Mouse (Mus musculus): Measurements from ENCODE around the gene Relb.

Relb gene

DNA sequence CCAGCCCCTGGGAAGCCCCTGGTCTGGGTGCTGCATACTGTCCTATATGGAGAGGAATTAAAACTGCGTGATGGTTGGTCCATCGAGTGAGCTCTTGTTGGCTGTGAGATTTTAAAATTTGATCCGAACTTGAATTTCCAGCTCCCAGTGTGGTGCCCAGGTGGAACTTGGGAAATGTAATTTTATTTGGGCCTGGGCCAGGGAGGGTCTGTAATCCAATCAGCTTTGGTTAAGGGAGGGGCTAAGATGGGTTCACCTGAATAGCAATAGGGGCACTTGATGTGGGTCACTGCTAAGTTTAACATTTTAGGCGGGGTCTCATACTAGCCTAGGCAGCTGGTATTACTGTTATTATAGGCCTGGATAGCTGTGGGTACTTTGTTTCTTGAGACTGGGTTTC lies 50.8 kb downstream of the Relb start:
- ChIA-PET POLR2A (interaction anchor here (0.5 to 4.5 kb wide), 33 partner anchors 8 to 250 kb away, joined by 3 to 33 read pairs (median 5); partner anchors contain the start of genes Clasrp (in 1 of the 4), Clptm1 (in 1 of the 4), Ppp1r37 (in 1 of the 4) and Relb (in 1 of the 4)), CTCF (interaction anchor here (1.2 to 5.1 kb wide), 7 partner anchors 11 to 173 kb away, joined by 3 to 48 read pairs (median 8); no protein-coding TSS in a partner anchor)

GRCm38 (mm10) chr7:19577877-19578414 lies 51.3 kb downstream of the Relb start:
- CTCF ChIA-PET: interaction anchor here in 3 of 4 experiments (0.8 to 5.1 kb wide), 5 partner anchors 9 to 54 kb away, joined by 3 to 48 read pairs (median 14); no protein-coding TSS in a partner anchor
- POLR2A ChIA-PET: interaction anchor here (0.5 to 4.5 kb wide), 25 partner anchors 8 to 251 kb away, joined by 3 to 33 read pairs (median 6); partner anchors contain the start of genes Clasrp (in 1 of the 4), Clptm1 (in 1 of the 4), Ppp1r37 (in 1 of the 4) and Relb (in 1 of the 4)

GRCm38 (mm10) chr7:19577141-19577852 lies 51.9 kb downstream of the Relb start, which contains the start of the genes Zfp296 and Gemin7:
Gene Zfp296 (plus strand): TSS chr7:19577287.
Gene Gemin7 (minus strand): TSS chr7:19577595.
- CTCF ChIA-PET: interaction anchor here in 3 of 4 experiments (0.8 to 5.1 kb wide), 4 partner anchors 10 to 12 kb away, joined by 3 to 48 read pairs (median 27); no protein-coding TSS in a partner anchor
- POLR2A ChIA-PET: interaction anchor here (0.6 to 4.5 kb wide), 16 partner anchors 8 to 214 kb away, joined by 3 to 33 read pairs (median 6); partner anchors contain the start of genes Ppp1r37 (in 2 of the 4), Clasrp (in 1 of the 4) and Relb (in 1 of the 4)

- ChIA-PET CTCF (interaction anchor here in 3 of 4 experiments (0.5 to 4.6 kb wide), 4 partner anchors 14 to 354 kb away, joined by 3 to 33 read pairs (median 7); no protein-coding TSS in a partner anchor), POLR2A (interaction anchor here (0.5 to 8.9 kb wide), 23 partner anchors 8 to 372 kb away, joined by 3 to 50 read pairs (median 4); partner anchors contain the start of genes Ppp1r37 (in 1 of the 4) and Tomm40 (in 1 of the 4))
Observed at GRCm38 (mm10) chr7:19575559-19575958, 53.7 kb downstream of the Relb start.

DNA sequence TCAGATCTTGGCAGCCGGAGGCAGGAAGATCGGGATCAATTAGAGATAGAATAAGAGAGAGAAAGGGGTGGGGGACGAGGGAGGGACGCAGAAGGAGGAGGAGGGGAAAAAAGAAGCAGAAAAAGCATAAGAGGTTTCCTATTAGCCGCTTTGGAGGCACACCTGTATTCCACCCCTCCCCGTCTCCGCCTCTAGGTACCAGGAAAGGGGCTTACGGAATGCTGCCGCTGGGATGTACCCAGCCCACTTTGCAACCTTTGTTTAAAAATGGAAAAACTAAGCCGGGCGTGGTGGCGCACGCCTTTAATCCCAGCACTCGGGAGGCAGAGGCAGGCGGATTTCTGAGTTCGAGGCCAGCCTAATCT lies 55.5 kb downstream of the Relb start:
- CTCF ChIA-PET: interaction anchor here in 3 of 4 experiments (0.6 to 4.6 kb wide), 9 partner anchors 10 to 184 kb away, joined by 3 to 33 read pairs (median 4); no protein-coding TSS in a partner anchor
- POLR2A ChIA-PET: interaction anchor here in 3 of 4 experiments (0.6 to 8.9 kb wide), 13 partner anchors 10 to 168 kb away, joined by 3 to 50 read pairs (median 4); partner anchors contain the start of gene Ppp1r37 (in 2 of the 3)

- ChIA-PET CTCF (interaction anchor here in 3 of 4 experiments (0.6 to 4.6 kb wide), 13 partner anchors 10 to 196 kb away, joined by 3 to 33 read pairs (median 3); partner anchors contain the start of gene Ppp1r37 (in 2 of the 3)), POLR2A (interaction anchor here (0.6 to 8.9 kb wide), 21 partner anchors 10 to 247 kb away, joined by 3 to 50 read pairs (median 3); partner anchors contain the start of genes Clasrp (in 2 of the 4), Ppp1r37 (in 2 of the 4), Apoe (in 1 of the 4) and Nkpd1 (in 1 of the 4))
Observed at GRCm38 (mm10) chr7:19572926-19573775, 56.1 kb downstream of the Relb start.

DNA sequence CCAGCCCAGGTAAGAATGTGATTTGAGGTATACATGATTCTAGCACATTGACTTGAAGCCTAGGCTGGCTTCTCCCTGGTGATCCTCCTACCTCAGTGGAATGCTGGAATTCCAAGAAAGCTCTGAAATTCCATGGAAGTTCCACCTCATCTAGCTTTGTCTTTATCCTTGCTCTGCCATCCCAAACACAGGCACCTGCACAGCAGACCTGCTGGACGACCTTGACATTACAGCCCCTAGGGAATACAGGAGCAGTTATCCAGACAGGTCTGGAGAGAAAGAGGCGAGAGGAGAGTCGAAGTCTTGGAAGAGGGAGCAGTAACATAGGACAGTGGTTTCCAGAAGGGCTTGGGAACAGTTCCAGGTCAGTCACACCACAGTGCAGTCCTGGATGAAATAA lies 59.6 kb downstream of the Relb start:
- CTCF ChIA-PET: interaction anchor here in 3 of 4 experiments (0.5 to 2.8 kb wide), 17 partner anchors 11 to 170 kb away, joined by 3 to 17 read pairs (median 4); no protein-coding TSS in a partner anchor
- POLR2A ChIA-PET: interaction anchor here in 3 of 4 experiments (0.6 to 8.9 kb wide), 20 partner anchors 8 to 175 kb away, joined by 3 to 50 read pairs (median 4); partner anchors contain the start of genes Apoe (in 1 of the 3), Bloc1s3 (in 1 of the 3), Clasrp (in 1 of the 3) and Ppp1r37 (in 1 of the 3)

DNA sequence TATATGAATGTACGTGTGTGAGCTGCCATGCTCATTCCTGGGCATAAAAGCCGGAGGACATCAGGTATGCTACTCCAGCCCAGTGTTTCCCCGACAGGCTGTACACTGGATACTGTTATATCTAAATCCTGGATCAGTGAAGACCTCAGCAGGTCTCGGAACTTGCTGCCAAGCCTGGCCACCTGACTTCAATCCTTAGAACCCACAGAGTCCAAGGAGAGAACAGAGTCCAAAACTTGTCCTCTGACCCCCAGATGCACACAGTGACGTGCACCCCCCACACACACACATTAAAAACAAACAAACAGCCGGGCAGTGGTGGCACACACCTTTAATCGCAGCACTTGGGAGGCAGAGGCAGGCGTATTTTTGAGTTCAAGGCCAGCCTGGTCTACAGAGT lies 61.8 kb downstream of the Relb start:
- POLR2A ChIA-PET: interaction anchor here in 1 of 4 experiments (0.6 to 8.9 kb wide), 3 partner anchors 7 to 160 kb away, joined by 3 to 50 read pairs (median 5); partner anchors contain the start of gene Ppp1r37
- CTCF ChIA-PET: interaction anchor here in 3 of 4 experiments (0.6 to 2.1 kb wide), 3 partner anchors 22 to 78 kb away, joined by 3 to 6 read pairs (median 3); no protein-coding TSS in a partner anchor

- POLR2A ChIA-PET: interaction anchor here in 3 of 4 experiments (0.6 to 1.6 kb wide), 4 partner anchors 26 to 141 kb away, joined by 3 to 4 read pairs (median 4); no protein-coding TSS in a partner anchor
- CTCF ChIA-PET: interaction anchor here in 3 of 4 experiments (0.6 to 1.7 kb wide), 3 partner anchors 21 to 160 kb away, joined by 5 to 7 read pairs (median 5); partner anchors contain the start of gene Ckm (in 1 of the 3)
Observed at GRCm38 (mm10) chr7:19565803-19566202, 63.4 kb downstream of the Relb start.

- CTCF ChIA-PET: interaction anchor here in 3 of 4 experiments (0.6 to 4.4 kb wide), 8 partner anchors 9 to 191 kb away, joined by 3 to 31 read pairs (median 6); no protein-coding TSS in a partner anchor
- POLR2A ChIA-PET: interaction anchor here (0.5 to 1.7 kb wide), 10 partner anchors 15 to 213 kb away, joined by 3 to 6 read pairs (median 3); partner anchors contain the start of gene Apoe (in 1 of the 4)
Observed at GRCm38 (mm10) chr7:19564455-19564854, 64.8 kb downstream of the Relb start.

DNA sequence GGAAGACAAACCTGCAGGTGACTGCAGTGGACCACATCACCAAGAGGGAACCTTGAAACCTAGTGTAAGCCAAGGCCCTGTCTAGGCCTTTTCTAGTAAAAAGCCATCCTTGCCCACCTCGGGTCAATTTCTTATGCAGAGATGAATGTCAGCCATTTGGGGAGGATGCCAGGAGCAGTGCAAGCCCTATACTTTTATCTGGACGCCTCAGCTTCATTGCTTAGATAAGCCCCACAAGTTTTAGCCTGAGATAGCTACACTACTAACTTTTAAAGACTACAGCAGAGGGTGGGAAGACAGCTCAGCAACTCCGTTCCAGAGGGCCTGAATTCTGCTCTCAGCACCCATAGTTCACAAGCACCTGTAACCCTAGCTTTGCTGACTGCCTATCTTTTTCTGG lies 65.4 kb downstream of the Relb start:
- POLR2A ChIA-PET: interaction anchor here in 2 of 4 experiments (0.7 to 3.2 kb wide), 9 partner anchors 15 to 137 kb away, joined by 3 to 17 read pairs (median 4); partner anchors contain the start of genes Apoe (in 1 of the 2), Gemin7 (in 1 of the 2) and Zfp296 (in 1 of the 2)
- CTCF ChIA-PET: interaction anchor here in 3 of 4 experiments (0.9 to 4.4 kb wide), 8 partner anchors 8 to 158 kb away, joined by 3 to 31 read pairs (median 4); no protein-coding TSS in a partner anchor

- ChIA-PET POLR2A (interaction anchor here (0.5 to 5.8 kb wide), 46 partner anchors 9 to 669 kb away, joined by 3 to 50 read pairs (median 4); partner anchors contain the start of genes Tomm40 (in 2 of the 4), Zfp296 (in 2 of the 4), Bloc1s3 (in 1 of the 4) and Clptm1 (in 1 of the 4)), CTCF (interaction anchor here (0.6 to 4.4 kb wide), 31 partner anchors 9 to 470 kb away, joined by 3 to 31 read pairs (median 4); partner anchors contain the start of gene Nkpd1 (in 1 of the 4))
Observed at GRCm38 (mm10) chr7:19562643-19563410, 66.4 kb downstream of the Relb start, which contains the start of gene Ppp1r37. Gene Ppp1r37 (minus strand): TSS chr7:19563076.

DNA sequence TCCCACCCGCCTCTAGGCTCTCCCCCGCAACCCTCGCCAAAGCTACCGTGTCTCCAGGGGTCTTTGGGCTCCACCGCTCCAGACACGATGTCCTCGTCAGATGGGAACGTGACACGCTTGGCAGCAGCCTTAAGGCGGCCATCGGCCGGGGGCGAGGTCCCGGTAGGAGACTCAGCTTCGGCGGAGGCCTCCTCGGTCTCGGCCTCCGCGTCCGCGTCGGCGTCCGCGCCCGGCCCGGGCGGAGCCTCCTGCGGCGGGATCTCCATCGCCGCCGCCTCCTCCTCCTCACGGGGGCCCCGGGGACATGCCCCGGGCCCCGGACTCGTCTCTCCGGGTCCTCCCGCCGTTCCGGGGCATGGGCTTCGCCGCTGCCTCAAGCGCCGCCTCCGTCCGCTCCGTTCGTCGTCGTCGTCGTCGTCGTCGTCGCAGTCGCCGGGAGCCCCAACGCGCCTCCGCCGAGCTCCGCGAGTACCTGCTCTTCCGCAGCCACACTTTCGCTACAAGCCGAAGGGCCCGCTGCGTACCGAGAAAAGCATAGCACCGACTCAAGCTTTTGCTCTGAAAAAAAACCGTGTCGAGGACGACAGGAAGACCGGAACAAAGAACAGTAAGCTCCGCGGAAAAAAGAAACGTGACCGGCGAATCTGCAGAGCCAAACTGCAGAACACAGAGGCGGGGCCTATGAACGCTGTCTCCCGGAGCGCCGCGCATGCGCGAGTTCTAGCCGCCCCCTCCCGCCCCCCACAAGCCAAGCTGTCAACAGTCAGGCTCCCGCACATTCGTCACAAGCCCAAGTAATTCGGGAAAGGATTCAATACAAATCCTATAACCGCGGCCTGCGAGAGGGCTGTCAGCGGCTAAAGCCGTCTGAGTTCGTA lies 67.2 kb downstream of the Relb start:
- ChIA-PET POLR2A (interaction anchor here (0.6 to 5.8 kb wide), 50 partner anchors 8 to 668 kb away, joined by 3 to 50 read pairs (median 4); partner anchors contain the start of genes Tomm40 (in 2 of the 4), Bloc1s3 (in 1 of the 4), Clptm1 (in 1 of the 4) and Gemin7 (in 1 of the 4)), CTCF (interaction anchor here (0.6 to 4.4 kb wide), 27 partner anchors 10 to 469 kb away, joined by 3 to 31 read pairs (median 4); no protein-coding TSS in a partner anchor)

- ChIA-PET CTCF (interaction anchor here in 3 of 4 experiments (0.7 to 4.4 kb wide), 16 partner anchors 13 to 118 kb away, joined by 3 to 31 read pairs (median 4); no protein-coding TSS in a partner anchor), POLR2A (interaction anchor here (0.6 to 5.8 kb wide), 32 partner anchors 8 to 444 kb away, joined by 3 to 50 read pairs (median 4); partner anchors contain the start of genes Bloc1s3 (in 1 of the 4), Clptm1 (in 1 of the 4), Gemin7 (in 1 of the 4) and Nkpd1 (in 1 of the 4))
Observed at GRCm38 (mm10) chr7:19561431-19561764, 67.8 kb downstream of the Relb start.
